Comparison of ENCODE assay signal across 8 mouse cellular contexts in genomic region chr13:55322130-55322825, GRCm38 (mm10). TPM values are rescaled to one million over a fixed set of nuclear protein-coding genes. Genes with fewer than 3 reads are reported as not detected.
DNase-seq lines count a peak whose midpoint lies in the region; ATAC-seq lines count a peak whose summit lies in the region.

No protein-coding gene starts in this region.

- ATAC-seq in embryonic facial prominence, embryonic 12.5 days (ENCODE audit: insufficient number of reproducible peaks, insufficient read depth, low FRiP score, low TSS enrichment): no peak
- ATAC-seq in hindbrain, embryonic 13.5 days (ENCODE audit: low FRiP score): no peak
- 0 out of 2 replicates have a peak, but pooled peaks have one; percentile 19 for ATAC-seq in midbrain, embryonic 16.5 days

- peak overlapping the region; percentile 96 for H3K4me3 ChIP-seq in embryonic facial prominence, embryonic 12.5 days
- peak overlapping the region; percentile 94 for H3K4me3 ChIP-seq in hindbrain, embryonic 13.5 days
- H3K4me3 ChIP-seq in midbrain, embryonic 16.5 days (ENCODE audit: low read depth, low read length): peak overlapping the region; percentile 97

- 1% methylated on average over 31 of the region's 31 CpGs for WGBS in embryonic facial prominence, embryonic 12.5 days
- WGBS in hindbrain, embryonic 13.5 days: 2% methylated on average over 31 of the region's 31 CpGs
- 1% methylated on average over 31 of the region's 31 CpGs for WGBS in midbrain, embryonic 16.5 days

- H3K9ac ChIP-seq in embryonic facial prominence, embryonic 12.5 days: peak overlapping the region; percentile 93
- peak overlapping the region; percentile 96 for H3K9ac ChIP-seq in hindbrain, embryonic 13.5 days
- H3K9ac ChIP-seq in midbrain, embryonic 16.5 days (ENCODE audit: low read depth, low read length): peak overlapping the region; percentile 96

- H3K27ac ChIP-seq in embryonic facial prominence, embryonic 12.5 days: peak overlapping the region; percentile 76
- peak overlapping the region; percentile 82 for H3K27ac ChIP-seq in hindbrain, embryonic 13.5 days
- H3K27ac ChIP-seq in midbrain, embryonic 16.5 days (ENCODE audit: low read length): peak overlapping the region; percentile 84

- no peaks in the 10 kb centered on the region for H3K9me3 ChIP-seq in embryonic facial prominence, embryonic 12.5 days
- no peaks in the 10 kb centered on the region for H3K9me3 ChIP-seq in hindbrain, embryonic 13.5 days
- H3K9me3 ChIP-seq in midbrain, embryonic 16.5 days (replicated peaks; ENCODE audit: control insufficient read depth, low read length, poor library complexity, severe bottlenecking): no peaks in the 10 kb centered on the region

- H3K36me3 ChIP-seq in embryonic facial prominence, embryonic 12.5 days: peaks cover 61% of the 10 kb centered on the region
- H3K36me3 ChIP-seq in hindbrain, embryonic 13.5 days: peaks cover 57% of the 10 kb centered on the region
- peaks cover 12% of the 10 kb centered on the region for H3K36me3 ChIP-seq in midbrain, embryonic 16.5 days (ENCODE audit: control insufficient read depth, insufficient read depth, low read length)

- no peaks in the 10 kb centered on the region for H3K27me3 ChIP-seq in embryonic facial prominence, embryonic 12.5 days
- no peaks in the 10 kb centered on the region for H3K27me3 ChIP-seq in hindbrain, embryonic 13.5 days
- no peaks in the 10 kb centered on the region for H3K27me3 ChIP-seq in midbrain, embryonic 16.5 days (ENCODE audit: control insufficient read depth, insufficient read depth, low read depth, low read length)

- peak overlapping the region; percentile 89 for H3K4me2 ChIP-seq in embryonic facial prominence, embryonic 12.5 days (replicated peaks)
- H3K4me2 ChIP-seq in hindbrain, embryonic 13.5 days: peak overlapping the region; percentile 90
- peak overlapping the region; percentile 97 for H3K4me2 ChIP-seq in midbrain, embryonic 16.5 days (ENCODE audit: low read length)

- peak; percentile 58 for DNase-seq in adrenal gland, postnatal 14 days
- DNase-seq in adrenal gland, postnatal 25 days: no peak
- peak; percentile 31 for DNase-seq in T-cell, adult 2 months (ENCODE audit: low spot score)
- DNase-seq in liver: peak; percentile 47
- peak; percentile 71 for DNase-seq in yolk sac, embryonic 10.5 days (ENCODE audit: low spot score)

- peaks cover 20% of the 10 kb centered on the region for H3K4me1 ChIP-seq in embryonic facial prominence, embryonic 12.5 days
- peaks cover 39% of the 10 kb centered on the region for H3K4me1 ChIP-seq in hindbrain, embryonic 13.5 days (replicated peaks)
- peaks cover 31% of the 10 kb centered on the region for H3K4me1 ChIP-seq in midbrain, embryonic 16.5 days (ENCODE audit: control insufficient read depth, insufficient read depth, low read length)

RNA-seq across cellular contexts. Expression of gene Rab24, which starts 0.5 kb away (rescaled TPM):
- total RNA-seq in adrenal gland, postnatal 14 days (2021): 53.7 and 60.7 TPM in 2 replicates
- 58.0 and 87.0 TPM in 2 replicates for total RNA-seq in adrenal gland, postnatal 25 days (2021)
- 108 and 118 TPM in 2 replicates for polyA plus RNA-seq in embryonic facial prominence, embryonic 12.5 days (2016; fragmentation: Nextera tagmentation; extraction: Ambion mirVana)
- 95.9 and 102 TPM in 2 replicates for polyA plus RNA-seq in hindbrain, embryonic 13.5 days (2015; fragmentation: Nextera tagmentation; extraction: Ambion mirVana)
- polyA plus RNA-seq in midbrain, embryonic 16.5 days (2015; fragmentation: Nextera tagmentation; extraction: Ambion mirVana): 91.0 and 92.2 TPM in 2 replicates

RNA-seq across cellular contexts. Expression of gene Prelid1, which starts 2.0 kb away (rescaled TPM):
- total RNA-seq in adrenal gland, postnatal 14 days (2021): 170 and 174 TPM in 2 replicates
- total RNA-seq in adrenal gland, postnatal 25 days (2021): 153 and 156 TPM in 2 replicates
- polyA plus RNA-seq in embryonic facial prominence, embryonic 12.5 days (2016; fragmentation: Nextera tagmentation; extraction: Ambion mirVana): 368 and 376 TPM in 2 replicates
- 300 and 307 TPM in 2 replicates for polyA plus RNA-seq in hindbrain, embryonic 13.5 days (2015; fragmentation: Nextera tagmentation; extraction: Ambion mirVana)
- 319 and 320 TPM in 2 replicates for polyA plus RNA-seq in midbrain, embryonic 16.5 days (2015; fragmentation: Nextera tagmentation; extraction: Ambion mirVana)

RNA-seq across cellular contexts. Expression of gene Mxd3, which starts 7.3 kb away (rescaled TPM):
- total RNA-seq in adrenal gland, postnatal 14 days (2021): 10.0 and 10.9 TPM in 2 replicates
- total RNA-seq in adrenal gland, postnatal 25 days (2021): 5.0 and 8.3 TPM in 2 replicates
- polyA plus RNA-seq in embryonic facial prominence, embryonic 12.5 days (2016; fragmentation: Nextera tagmentation; extraction: Ambion mirVana): 32.2 and 37.6 TPM in 2 replicates
- 12.1 and 12.4 TPM in 2 replicates for polyA plus RNA-seq in hindbrain, embryonic 13.5 days (2015; fragmentation: Nextera tagmentation; extraction: Ambion mirVana)
- 6.9 and 7.9 TPM in 2 replicates for polyA plus RNA-seq in midbrain, embryonic 16.5 days (2015; fragmentation: Nextera tagmentation; extraction: Ambion mirVana)

RNA-seq across cellular contexts. Expression of gene Lman2, which starts 40.3 kb away (rescaled TPM):
- total RNA-seq in adrenal gland, postnatal 14 days (2021): 105 and 107 TPM in 2 replicates
- total RNA-seq in adrenal gland, postnatal 25 days (2021): 107 and 109 TPM in 2 replicates
- 98.3 and 100 TPM in 2 replicates for polyA plus RNA-seq in embryonic facial prominence, embryonic 12.5 days (2016; fragmentation: Nextera tagmentation; extraction: Ambion mirVana)
- polyA plus RNA-seq in hindbrain, embryonic 13.5 days (2015; fragmentation: Nextera tagmentation; extraction: Ambion mirVana): 55.2 and 57.1 TPM in 2 replicates
- 43.4 and 50.3 TPM in 2 replicates for polyA plus RNA-seq in midbrain, embryonic 16.5 days (2015; fragmentation: Nextera tagmentation; extraction: Ambion mirVana)

RNA-seq across cellular contexts. Expression of gene Rgs14, which starts 47.3 kb away (rescaled TPM):
- total RNA-seq in adrenal gland, postnatal 14 days (2021): 0.44 and 4.5 TPM in 2 replicates
- total RNA-seq in adrenal gland, postnatal 25 days (2021): 0.70 and 0.86 TPM in 2 replicates
- 0.61 and 1.2 TPM in 2 replicates for polyA plus RNA-seq in embryonic facial prominence, embryonic 12.5 days (2016; fragmentation: Nextera tagmentation; extraction: Ambion mirVana)
- 0.21 and 0.29 TPM in 2 replicates for polyA plus RNA-seq in hindbrain, embryonic 13.5 days (2015; fragmentation: Nextera tagmentation; extraction: Ambion mirVana)
- 0.34 and 0.62 TPM in 2 replicates for polyA plus RNA-seq in midbrain, embryonic 16.5 days (2015; fragmentation: Nextera tagmentation; extraction: Ambion mirVana)
